Mouse (Mus musculus) urinary bladder, postnatal 25 days (tissue): ENCODE results near the gene Tmem179b.
A peak's percentile ranks its signal among the peaks of the same experiment; 100 is the strongest.

Experiments used
- DNase-seq: peaks from one replicate; pipeline ENCODE4 v3.0.0; 2022; ENCODE audit warnings: low spot score

Tmem179b gene

GRCm38 (mm10) chr19:8786008-8786781 lies 11.9 kb upstream of the Tmem179b start, which contains the start of gene Taf6l:
Gene Taf6l, minus strand, starts transcription at chr19:8786417.
- peak; percentile 76 for DNase-seq

- DNase-seq: peak; percentile 27
These were observed 719 bp upstream of the Tmem179b start for GRCm38 (mm10) chr19:8774951-8775421.

- DNase-seq: no peak
These were observed 858 bp downstream of the Tmem179b start for GRCm38 (mm10) chr19:8773409-8773808.

GRCm38 (mm10) chr19:8772996-8773395 lies 1.3 kb downstream of the Tmem179b start:
- no peak for DNase-seq

GRCm38 (mm10) chr19:8770567-8771270 lies 3.5 kb downstream of the Tmem179b start, which contains the start of gene Tmem223:
Gene Tmem223, plus strand, starts transcription at chr19:8770996.
- DNase-seq: peak; percentile 77

GRCm38 (mm10) chr19:8765562-8765961 lies 8.7 kb downstream of the Tmem179b start:
- no peak for DNase-seq

- DNase-seq: no peak
These were observed 11.0 kb downstream of the Tmem179b start for GRCm38 (mm10) chr19:8763276-8763675.

GRCm38 (mm10) chr19:8760757-8761156 lies 13.5 kb downstream of the Tmem179b start:
- DNase-seq: no peak

- DNase-seq: no peak
These were observed 15.4 kb downstream of the Tmem179b start for GRCm38 (mm10) chr19:8758899-8759298.

GRCm38 (mm10) chr19:8757471-8757998 lies 16.7 kb downstream of the Tmem179b start:
- no peak for DNase-seq

GRCm38 (mm10) chr19:8756635-8757387 lies 17.5 kb downstream of the Tmem179b start, which contains the start of gene Nxf1:
Gene Nxf1, plus strand, starts transcription at chr19:8757073.
- peak; percentile 95 for DNase-seq

- no peak for DNase-seq
These were observed 18.6 kb downstream of the Tmem179b start for GRCm38 (mm10) chr19:8755652-8756051.

- no peak for DNase-seq
These were observed 26.9 kb downstream of the Tmem179b start for GRCm38 (mm10) chr19:8747368-8747767.

GRCm38 (mm10) chr19:8745382-8745781 lies 28.9 kb downstream of the Tmem179b start:
- no peak for DNase-seq

- DNase-seq: no peak
These were observed 32.1 kb downstream of the Tmem179b start for GRCm38 (mm10) chr19:8742176-8742575.

- peak; percentile 84 for DNase-seq
These were observed 32.9 kb downstream of the Tmem179b start, which contains the start of gene Stx5a for GRCm38 (mm10) chr19:8741243-8741869. Gene Stx5a, plus strand, starts transcription at chr19:8741413.

GRCm38 (mm10) chr19:8740603-8741002 lies 33.7 kb downstream of the Tmem179b start, which contains the start of gene 1700092M07Rik:
Gene 1700092M07Rik, plus strand, starts transcription at chr19:8740718.
- no peak for DNase-seq

GRCm38 (mm10) chr19:8739646-8740045 lies 34.6 kb downstream of the Tmem179b start:
- no peak for DNase-seq

- no peak for DNase-seq
These were observed 35.4 kb downstream of the Tmem179b start for GRCm38 (mm10) chr19:8738911-8739310.

GRCm38 (mm10) chr19:8736160-8736467 lies 38.2 kb downstream of the Tmem179b start:
- DNase-seq: no peak

GRCm38 (mm10) chr19:8735389-8736159 lies 38.7 kb downstream of the Tmem179b start, which contains the start of gene Wdr74:
Gene Wdr74, plus strand, starts transcription at chr19:8735827.
- peak; percentile 93 for DNase-seq
